Mouse (Mus musculus) heart, embryonic 12.5 days (tissue): ENCODE data around the gene Eif6. TPM values are rescaled to one million over a fixed set of nuclear protein-coding genes. Genes with fewer than 3 reads are reported as not detected.

Experiments
- polyA plus RNA-seq: library from polyadenylated mRNA; unstranded; fragments of >200 nt; fragmentation: Nextera tagmentation; extraction: Ambion mirVana; gene quantifications from 2 replicates; pipeline ENCODE4 v1.2.1, GENCODE M21; 2016

Gene Eif6
- polyA plus RNA-seq, 1 experiment from 2014 or later, result 116 TPM

Other genes with a start within 250 kb of the Eif6 start
- gene Gss, start 234.1 kb downstream of the Eif6 start, polyA plus RNA-seq, result 20.2 and 21.3 TPM in 2 replicates
- 22.1 and 24.4 TPM in 2 replicates for gene Myh7b, start 215.7 kb downstream of the Eif6 start, polyA plus RNA-seq
- gene Trpc4ap, start 134.5 kb downstream of the Eif6 start, polyA plus RNA-seq, result 115 and 117 TPM in 2 replicates
- gene Edem2, start 97.5 kb downstream of the Eif6 start, polyA plus RNA-seq, result 26.4 and 26.7 TPM in 2 replicates
- not detected in 2 replicates for gene Gm17581, start 91.1 kb downstream of the Eif6 start, polyA plus RNA-seq
- gene Procr, start 75.8 kb downstream of the Eif6 start, polyA plus RNA-seq, result 7.2 and 9.1 TPM in 2 replicates
- gene Mmp24, start 51.6 kb downstream of the Eif6 start, polyA plus RNA-seq, result 0.05 TPM in 1 of 2 replicates, not detected in the other
- 8.9 and 9.4 TPM in 2 replicates for gene BC029722, start 7.5 kb downstream of the Eif6 start, polyA plus RNA-seq
- gene Fam83c, start 7.9 kb upstream of the Eif6 start, polyA plus RNA-seq, result 0.06 and 0.15 TPM in 2 replicates
- 96.6 and 110 TPM in 2 replicates for gene Uqcc1, start 103.4 kb upstream of the Eif6 start, polyA plus RNA-seq
- not detected in 2 replicates for gene Gm15557, start 113.8 kb upstream of the Eif6 start, polyA plus RNA-seq
- gene Gdf5, start 118.4 kb upstream of the Eif6 start, polyA plus RNA-seq, result 0.36 and 0.42 TPM in 2 replicates
- gene Cep250, start 129.5 kb upstream of the Eif6 start, polyA plus RNA-seq, result 10.7 and 13.0 TPM in 2 replicates
- 0.93 and 1.1 TPM in 2 replicates for gene 6430550D23Rik, start 181.1 kb upstream of the Eif6 start, polyA plus RNA-seq
- 137 and 142 TPM in 2 replicates for gene Ergic3, start 181.1 kb upstream of the Eif6 start, polyA plus RNA-seq
- not detected in 2 replicates for gene Fer1l4, start 226.0 kb upstream of the Eif6 start, polyA plus RNA-seq
- gene Spag4, start 238.2 kb upstream of the Eif6 start, polyA plus RNA-seq, result 3.1 and 3.3 TPM in 2 replicates